26 mouse cellular contexts compared by ENCODE assay signal in genomic region chr11:94338347-94338746, GRCm38 (mm10). TPM values are rescaled to one million over a fixed set of nuclear protein-coding genes. Genes with fewer than 3 reads are reported as not detected.
A peak's percentile ranks its signal among the peaks of the same experiment; 100 is the strongest.
DNase-seq lines count a peak whose midpoint lies in the region; ATAC-seq and TF ChIP-seq lines count a peak whose summit lies in the region.
"Had no signal": no experiment of that assay in that cellular context is flagged by ENCODE, and none has a peak within 500 bp of the region (broad histone marks: within the 10 kb centered on the region; RNA-seq: fewer than 3 reads in every experiment).

No protein-coding gene starts in this region.

- TF ChIP-seq POLR2A in lung, adult 2 months (IDR thresholded peaks at IDR 0.05; ENCODE audit: borderline replicate concordance, extremely low read depth, low read depth, low read length) = no peak

- no peak for ATAC-seq in liver, embryonic 13.5 days (ENCODE audit: low read depth)
- no peak for ATAC-seq in liver, postnatal 0 days
- peak; percentile 54 for ATAC-seq in lung, postnatal 0 days
- no peak for ATAC-seq in granulocyte monocyte progenitor cell, adult 5-6 weeks (replicated peaks; ENCODE audit: poor library complexity, severe bottlenecking)
- ATAC-seq: CD4-positive, CD25-positive, alpha-beta regulatory T cell, adult 4 months; forebrain, embryonic 13.5 days; forebrain, embryonic 16.5 days had no signal

- TF ChIP-seq CTCF in liver, postnatal 0 days (IDR thresholded peaks at IDR 0.05; ENCODE audit: low read depth) = no peak
- TF ChIP-seq CTCF in lung, postnatal 0 days (IDR thresholded peaks at IDR 0.05) = no peak
- TF ChIP-seq CTCF in lung, adult 2 months (IDR thresholded peaks at IDR 0.05; ENCODE audit: insufficient read depth, low read length) = no peak

- WGBS in liver, embryonic 13.5 days (ENCODE audit: insufficient replicate concordance) = 73% methylated on average over 2 of the region's 2 CpGs
- 81% methylated on average over 2 of the region's 2 CpGs for WGBS in liver, postnatal 0 days (ENCODE audit: insufficient replicate concordance)
- WGBS in lung, postnatal 0 days = 72% methylated on average over 2 of the region's 2 CpGs
- 69% methylated on average over 2 of the region's 2 CpGs for WGBS in lung, adult 2 months

- H3K4me2 ChIP-seq in liver, embryonic 13.5 days = no peak overlapping the region
- no peak overlapping the region for H3K4me2 ChIP-seq in liver, postnatal 0 days (ENCODE audit: low read depth, low read length)
- H3K4me2 ChIP-seq in lung, postnatal 0 days (replicated peaks; ENCODE audit: low read depth, low read length) = no peak overlapping the region
- H3K4me2 ChIP-seq: forebrain, embryonic 13.5 days; heart, embryonic 11.5 days; hindbrain, embryonic 12.5 days; hindbrain, embryonic 15.5 days had no signal

- no peaks in the 10 kb centered on the region for H3K9me3 ChIP-seq in liver, embryonic 13.5 days (replicated peaks)
- H3K9me3 ChIP-seq in liver, postnatal 0 days (ENCODE audit: low read length) = no peaks in the 10 kb centered on the region
- no peaks in the 10 kb centered on the region for H3K9me3 ChIP-seq in lung, postnatal 0 days (ENCODE audit: low read length)
- H3K9me3 ChIP-seq: forebrain, embryonic 10.5 days; forebrain, embryonic 13.5 days; hindbrain, embryonic 12.5 days; hindbrain, embryonic 15.5 days had no signal

- TF ChIP-seq EP300 in liver, postnatal 0 days (IDR thresholded peaks at IDR 0.05; ENCODE audit: low read depth) = no peak
- TF ChIP-seq EP300 in lung, postnatal 0 days (IDR thresholded peaks at IDR 0.05) = peak; percentile 88

- peaks cover 36% of the 10 kb centered on the region for H3K36me3 ChIP-seq in liver, embryonic 13.5 days
- H3K36me3 ChIP-seq in liver, postnatal 0 days (replicated peaks; ENCODE audit: insufficient read depth, low read length) = peaks cover 31% of the 10 kb centered on the region
- peaks cover 19% of the 10 kb centered on the region; the same call in 1 of the 2 replicates for H3K36me3 ChIP-seq in lung, postnatal 0 days (ENCODE audit: insufficient read depth, low read length)

- no peak overlapping the region for H3K4me3 ChIP-seq in liver, embryonic 13.5 days (replicated peaks)
- H3K4me3 ChIP-seq in liver, postnatal 0 days (ENCODE audit: low read depth, low read length) = no peak overlapping the region
- no peak overlapping the region for H3K4me3 ChIP-seq in lung, postnatal 0 days (ENCODE audit: low read depth, low read length)
- no peak overlapping the region for H3K4me3 ChIP-seq in lung, adult 2 months (replicated peaks; ENCODE audit: extremely low read depth, low read depth, low read length)
- H3K4me3 ChIP-seq: forebrain, embryonic 10.5 days; forebrain, embryonic 13.5 days; hindbrain, embryonic 12.5 days; hindbrain, embryonic 15.5 days had no signal

- H3K4me1 ChIP-seq in liver, embryonic 13.5 days (replicated peaks) = peaks cover 53% of the 10 kb centered on the region
- H3K4me1 ChIP-seq in liver, postnatal 0 days (ENCODE audit: insufficient read depth) = peaks cover 11% of the 10 kb centered on the region; the same call in 1 of the 2 replicates
- H3K4me1 ChIP-seq in lung, postnatal 0 days (ENCODE audit: insufficient read depth, low read depth, low read length) = peaks cover 9% of the 10 kb centered on the region
- peaks cover 12% of the 10 kb centered on the region for H3K4me1 ChIP-seq in lung, adult 2 months (ENCODE audit: control insufficient read depth, insufficient read depth, low read length)

- H3K27ac ChIP-seq in liver, embryonic 13.5 days = peak overlapping the region; percentile 39; the same call in 1 of the 2 replicates
- no peak overlapping the region for H3K27ac ChIP-seq in liver, postnatal 0 days (ENCODE audit: low read depth)
- peak overlapping the region; percentile 71 for H3K27ac ChIP-seq in lung, postnatal 0 days (ENCODE audit: low read length)
- H3K27ac ChIP-seq: forebrain, embryonic 10.5 days; forebrain, embryonic 13.5 days; hindbrain, embryonic 12.5 days; hindbrain, embryonic 15.5 days had no signal

- no peak overlapping the region for H3K9ac ChIP-seq in liver, embryonic 13.5 days
- H3K9ac ChIP-seq in liver, postnatal 0 days (replicated peaks) = no peak overlapping the region
- no peak overlapping the region for H3K9ac ChIP-seq in lung, postnatal 0 days (replicated peaks; ENCODE audit: low read depth)
- H3K9ac ChIP-seq: forebrain, embryonic 13.5 days; hindbrain, embryonic 12.5 days; hindbrain, embryonic 15.5 days had no signal

- no peak for DNase-seq in liver, embryonic 13.5 days
- no peak for DNase-seq in liver, postnatal 0 days
- DNase-seq in lung, postnatal 0 days (ENCODE audit: low spot score) = peak; percentile 88
- DNase-seq in lung, adult 2 months = no peak
- peak; percentile 69 for DNase-seq in lung, postnatal 36 days
- DNase-seq: adrenal gland, postnatal 10 days; cerebellum, adult 18-20 months; cerebellum, adult 9-10 months; cerebellum, postnatal 14 days; gastrocnemius, postnatal 10 days; gastrocnemius, postnatal 36 days; heart, adult 11 months had no signal

- H3K27me3 ChIP-seq in liver, embryonic 13.5 days = no peaks in the 10 kb centered on the region
- H3K27me3 ChIP-seq in liver, postnatal 0 days (ENCODE audit: insufficient read depth, low read length) = no peaks in the 10 kb centered on the region
- H3K27me3 ChIP-seq in lung, postnatal 0 days (replicated peaks; ENCODE audit: insufficient read depth, low read length) = no peaks in the 10 kb centered on the region
- H3K27me3 ChIP-seq: forebrain, embryonic 13.5 days; hindbrain, embryonic 12.5 days; hindbrain, embryonic 15.5 days had no signal

RNA-seq across cellular contexts. Expression of gene Ankrd40, which starts 10.5 kb away (rescaled TPM):
- polyA plus RNA-seq in liver, embryonic 13.5 days (2015; fragmentation: Nextera tagmentation; extraction: Ambion mirVana) = 5.2 and 5.5 TPM in 2 replicates
- polyA plus RNA-seq in liver, postnatal 0 days (2015; fragmentation: Nextera tagmentation; extraction: Ambion mirVana) = 8.5 and 9.5 TPM in 2 replicates
- 33.3 and 33.6 TPM in 2 replicates for polyA plus RNA-seq in lung, postnatal 0 days (2015; fragmentation: Nextera tagmentation; extraction: Ambion mirVana)
- polyA plus RNA-seq in lung, adult 2 months (2012; rRNA removed) = 193 and 235 TPM in 2 replicates
- total RNA-seq in granulocyte monocyte progenitor cell, adult 5-6 weeks (2014; fragmentation: Nextera tagmentation) = 38.6 and 39.7 TPM in 2 replicates
- total RNA-seq in granulocyte monocyte progenitor cell, adult 5-6 weeks (2017) = 46.9 and 67.0 TPM in 2 replicates

RNA-seq across cellular contexts. Expression of gene Luc7l3, which starts 16.6 kb away (rescaled TPM):
- polyA plus RNA-seq in liver, embryonic 13.5 days (2015; fragmentation: Nextera tagmentation; extraction: Ambion mirVana) = 53.4 and 68.8 TPM in 2 replicates
- polyA plus RNA-seq in liver, postnatal 0 days (2015; fragmentation: Nextera tagmentation; extraction: Ambion mirVana) = 35.8 and 36.5 TPM in 2 replicates
- polyA plus RNA-seq in lung, postnatal 0 days (2015; fragmentation: Nextera tagmentation; extraction: Ambion mirVana) = 79.4 and 84.0 TPM in 2 replicates
- polyA plus RNA-seq in lung, adult 2 months (2012; rRNA removed) = 10.0 and 16.1 TPM in 2 replicates
- 172 and 209 TPM in 2 replicates for total RNA-seq in granulocyte monocyte progenitor cell, adult 5-6 weeks (2014; fragmentation: Nextera tagmentation)
- total RNA-seq in granulocyte monocyte progenitor cell, adult 5-6 weeks (2017) = 335 and 378 TPM in 2 replicates

RNA-seq across cellular contexts. Expression of gene Abcc3, which starts 54.5 kb away (rescaled TPM):
- polyA plus RNA-seq in liver, embryonic 13.5 days (2015; fragmentation: Nextera tagmentation; extraction: Ambion mirVana) = 4.3 and 5.8 TPM in 2 replicates
- polyA plus RNA-seq in liver, postnatal 0 days (2015; fragmentation: Nextera tagmentation; extraction: Ambion mirVana) = 6.7 and 8.3 TPM in 2 replicates
- 8.7 and 10.4 TPM in 2 replicates for polyA plus RNA-seq in lung, postnatal 0 days (2015; fragmentation: Nextera tagmentation; extraction: Ambion mirVana)
- polyA plus RNA-seq in lung, adult 2 months (2012; rRNA removed) = 47.6 and 57.9 TPM in 2 replicates
- 0.34 and 2.0 TPM in 2 replicates for total RNA-seq in granulocyte monocyte progenitor cell, adult 5-6 weeks (2014; fragmentation: Nextera tagmentation)
- total RNA-seq in granulocyte monocyte progenitor cell, adult 5-6 weeks (2017) = 0.05 and 0.30 TPM in 2 replicates

RNA-seq across cellular contexts. Expression of gene Gm21885, which starts 56.7 kb away (rescaled TPM):
- not detected in 2 replicates for polyA plus RNA-seq in liver, embryonic 13.5 days (2015; fragmentation: Nextera tagmentation; extraction: Ambion mirVana)
- 0.42 and 0.43 TPM in 2 replicates for polyA plus RNA-seq in liver, postnatal 0 days (2015; fragmentation: Nextera tagmentation; extraction: Ambion mirVana)
- polyA plus RNA-seq in lung, postnatal 0 days (2015; fragmentation: Nextera tagmentation; extraction: Ambion mirVana) = not detected in 2 replicates
- polyA plus RNA-seq in lung, adult 2 months (2012; rRNA removed) = not detected in 2 replicates
- total RNA-seq in granulocyte monocyte progenitor cell, adult 5-6 weeks (2014; fragmentation: Nextera tagmentation) = not detected in 2 replicates
- not detected in 2 replicates for total RNA-seq in granulocyte monocyte progenitor cell, adult 5-6 weeks (2017)
- total RNA-seq: adrenal gland, postnatal 10 days; adrenal gland, postnatal 36 days; gastrocnemius, adult 18-20 months; gastrocnemius, postnatal 10 days; gastrocnemius, postnatal 36 days; heart, postnatal 25 days; MEL had no signal
- polyA plus RNA-seq: C2C12; embryonic facial prominence, embryonic 11.5 days; forebrain, embryonic 10.5 days; forebrain, embryonic 13.5 days; heart, embryonic 11.5 days had no signal

Comparison
In these comparisons a context has a peak if more than half of its experiments do, and no peak if none do; other contexts are left out.
1. DNase-seq: peak in lung, postnatal 0 days (single experiment) and lung, postnatal 36 days (single experiment); none in liver, embryonic 13.5 days (single experiment), liver, postnatal 0 days (single experiment) and lung, adult 2 months (single experiment).